Mouse (Mus musculus): ENCODE measurements around the gene Mrgpra1. TPM values are rescaled to one million over a fixed set of nuclear protein-coding genes. Genes with fewer than 3 reads are reported as not detected.

The Mrgpra1 gene
- polyA plus RNA-seq, 1 experiment from 2014 or later = not detected

Other genes starting within 250 kb of the Mrgpra1 start
- gene Ptpn5, start 220.6 kb downstream of the Mrgpra1 start, polyA plus RNA-seq (2015; fragmentation: Nextera tagmentation; extraction: Ambion mirVana) = 69.6 and 72.1 TPM in 2 replicates
- gene Mrgpra6, start 149.3 kb downstream of the Mrgpra1 start, polyA plus RNA-seq (2015; fragmentation: Nextera tagmentation; extraction: Ambion mirVana) = not detected in 2 replicates
- not detected in 2 replicates for gene Mrgpra9, start 101.4 kb downstream of the Mrgpra1 start, polyA plus RNA-seq (2015; fragmentation: Nextera tagmentation; extraction: Ambion mirVana)
- gene Mrgpra2a, start 97.9 kb upstream of the Mrgpra1 start, polyA plus RNA-seq (2015; fragmentation: Nextera tagmentation; extraction: Ambion mirVana) = not detected in 2 replicates
- gene Mrgpra2b, start 174.6 kb upstream of the Mrgpra1 start, polyA plus RNA-seq (2015; fragmentation: Nextera tagmentation; extraction: Ambion mirVana) = not detected in 2 replicates
- not detected in 2 replicates for gene Mrgpra3, start 247.1 kb upstream of the Mrgpra1 start, polyA plus RNA-seq (2015; fragmentation: Nextera tagmentation; extraction: Ambion mirVana)

Data from forebrain, embryonic 15.5 days (tissue).